Mouse (Mus musculus): ENCODE measurements around the gene Hs3st3b1. TPM values are rescaled to one million over a fixed set of nuclear protein-coding genes. Genes with fewer than 3 reads are reported as not detected.

The Hs3st3b1 gene
- polyA plus RNA-seq (2012; fragmentation: generic; extraction: Trizol), result 0.84 TPM

DNA sequence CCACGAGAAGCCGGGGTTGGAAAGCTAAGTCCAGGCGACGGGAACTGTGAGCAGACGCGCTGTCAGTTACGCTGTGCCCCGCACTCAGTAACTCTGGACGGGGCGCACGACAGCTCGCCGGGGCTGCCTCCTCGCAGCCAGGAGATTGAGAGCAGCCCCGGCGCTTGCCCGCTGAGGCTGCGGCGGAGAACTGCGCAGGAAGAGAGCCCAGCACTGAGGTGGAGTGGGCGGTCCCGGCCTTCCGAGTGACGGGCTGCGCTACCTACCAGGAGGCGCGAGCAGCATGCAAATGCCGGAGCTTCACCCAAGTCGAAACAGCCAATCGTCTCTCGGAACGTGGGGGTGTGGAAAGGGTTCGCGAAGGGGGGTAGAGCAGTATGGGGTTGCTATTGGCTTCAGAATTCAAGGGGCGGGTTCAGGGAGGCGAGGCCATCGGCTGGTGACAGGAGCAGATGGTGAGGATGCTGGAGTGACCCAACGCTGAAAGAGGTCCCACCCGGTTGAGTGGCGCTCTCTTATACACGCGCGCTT is at the start of gene Hs3st3b1:
Hs3st3b1 (minus strand) TSS at position 200 of the 531 bp plus-strand sequence.
- Histone ChIP-seq H3K4me2 (ENCODE audit: low read depth) (peak within 1 kb of the TSS; percentile 91), H3K36me3 (ENCODE audit: control insufficient read depth, insufficient read depth) (no peaks in the 10 kb centered on the region), H3ac (ENCODE audit: control insufficient read depth, insufficient read length) (peak within 1 kb of the TSS; percentile 31), H3K79me2 (ENCODE audit: control insufficient read depth, insufficient read depth) (no peaks in the 10 kb centered on the region), H3K27me3 (ENCODE audit: control insufficient read depth, insufficient read depth, insufficient read length) (no peaks in the 10 kb centered on the region), H3K4me3 (peak within 1 kb of the TSS; percentile 38)
- TF ChIP-seq SRF (IDR thresholded peaks at IDR 0.05; ENCODE audit: control insufficient read depth, insufficient read length, low read depth), result peak; percentile 54
- no peak for TF ChIP-seq CEBPB (IDR thresholded peaks at IDR 0.05; ENCODE audit: insufficient read depth, poor library complexity, severe bottlenecking)
- TF ChIP-seq TCF3 (IDR thresholded peaks at IDR 0.05; ENCODE audit: insufficient read length, low read depth), result no peak
- TF ChIP-seq REST (IDR thresholded peaks at IDR 0.05; ENCODE audit: insufficient read depth, insufficient read length), result no peak
- peak in 1 of 3 experiments; percentile 36 for TF ChIP-seq MYOD1 (IDR thresholded peaks at IDR 0.05; ENCODE audit: control insufficient read depth in 1 of 3, insufficient read length in 2 of 3, low read depth in 2 of 3)
- TF ChIP-seq E2F4 (IDR thresholded peaks at IDR 0.05; ENCODE audit: insufficient read depth), result no peak
- peak in 1 of 3 experiments; percentile 6 for TF ChIP-seq MYOG (IDR thresholded peaks at IDR 0.05; ENCODE audit: control insufficient read depth in 1 of 3, insufficient read depth in 1 of 3, insufficient read length in 2 of 3, low read depth in 2 of 3)
- peak; percentile 81 for TF ChIP-seq POLR2AphosphoS2 (IDR thresholded peaks at IDR 0.05; ENCODE audit: insufficient read length, low read depth)
- TF ChIP-seq USF1 (IDR thresholded peaks at IDR 0.05; ENCODE audit: low read depth), result no peak
- peak; percentile 85 for TF ChIP-seq POLR2A (IDR thresholded peaks at IDR 0.05; ENCODE audit: insufficient read length, low read depth)
- no peak for TF ChIP-seq TCF12 (IDR thresholded peaks at IDR 0.05; ENCODE audit: insufficient read depth, poor library complexity, severe bottlenecking)
- TF ChIP-seq MAX (IDR thresholded peaks at IDR 0.05; ENCODE audit: low read depth), result no peak

DNA sequence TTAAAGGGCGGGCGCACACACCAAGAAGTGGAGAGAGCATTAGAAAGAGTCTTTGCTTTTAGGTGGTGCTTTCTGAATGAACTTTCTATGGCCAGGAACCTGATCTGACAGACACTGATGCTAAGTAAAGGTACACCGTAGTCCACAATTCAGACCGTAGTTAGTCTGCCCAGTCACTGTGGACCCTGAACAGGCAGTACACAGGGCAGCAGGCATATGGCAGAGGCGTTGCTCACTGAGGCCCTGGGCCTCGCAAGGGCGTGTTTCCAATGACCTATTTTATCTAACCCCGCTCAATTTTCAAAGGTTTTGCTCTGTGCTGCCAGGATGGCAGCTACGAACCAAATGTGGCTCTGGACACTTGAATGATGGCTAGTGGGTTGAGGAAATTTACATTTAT is 49.4 kb upstream of the Hs3st3b1 start:
- TF ChIP-seq USF1 (IDR thresholded peaks at IDR 0.05; ENCODE audit: low read depth) (no peak), MAX (IDR thresholded peaks at IDR 0.05; ENCODE audit: low read depth) (no peak), TCF12 (IDR thresholded peaks at IDR 0.05; ENCODE audit: insufficient read depth, poor library complexity, severe bottlenecking) (no peak), SRF (IDR thresholded peaks at IDR 0.05; ENCODE audit: control insufficient read depth, insufficient read length, low read depth) (no peak), E2F4 (IDR thresholded peaks at IDR 0.05; ENCODE audit: insufficient read depth) (no peak), TCF3 (IDR thresholded peaks at IDR 0.05; ENCODE audit: insufficient read length, low read depth) (no peak), POLR2AphosphoS2 (IDR thresholded peaks at IDR 0.05; ENCODE audit: insufficient read length, low read depth) (no peak), REST (IDR thresholded peaks at IDR 0.05; ENCODE audit: insufficient read depth, insufficient read length) (no peak), MYOG (IDR thresholded peaks at IDR 0.05; ENCODE audit: control insufficient read depth in 1 of 3, insufficient read depth in 1 of 3, insufficient read length in 2 of 3, low read depth in 2 of 3) (no peak), POLR2A (IDR thresholded peaks at IDR 0.05; ENCODE audit: insufficient read length, low read depth) (no peak), CEBPB (IDR thresholded peaks at IDR 0.05; ENCODE audit: insufficient read depth, poor library complexity, severe bottlenecking) (no peak), MYOD1 (IDR thresholded peaks at IDR 0.05; ENCODE audit: control insufficient read depth in 1 of 3, insufficient read length in 2 of 3, low read depth in 2 of 3) (no peak)
- no peaks in the 10 kb centered on the region for H3K79me2 ChIP-seq (ENCODE audit: control insufficient read depth, insufficient read depth)
- no peaks in the 10 kb centered on the region for H3K36me3 ChIP-seq (ENCODE audit: control insufficient read depth, insufficient read depth)

DNA sequence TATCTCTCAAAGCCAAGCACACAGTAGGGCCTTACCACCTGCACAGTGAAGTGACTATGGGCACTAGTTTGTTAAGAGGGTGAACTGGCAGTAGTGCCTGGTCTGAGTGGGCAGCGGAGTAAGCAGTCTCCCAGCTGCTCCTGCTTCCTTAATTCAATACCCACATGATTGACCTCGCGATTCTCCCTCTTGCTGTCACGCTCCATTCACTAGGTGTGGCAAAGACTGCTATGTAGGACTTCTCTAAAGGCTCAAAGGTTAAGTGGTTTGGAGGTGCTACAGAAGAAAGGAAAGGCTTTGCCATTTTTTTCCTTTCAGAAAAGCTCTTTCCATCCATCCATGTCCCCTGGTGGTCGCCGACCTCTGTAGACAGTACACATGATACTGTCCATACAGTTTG is 48.7 kb upstream of the Hs3st3b1 start:
- Histone ChIP-seq H3K79me2 (ENCODE audit: control insufficient read depth, insufficient read depth) (no peaks in the 10 kb centered on the region), H3K4me3 (no peak overlapping the region), H3ac (ENCODE audit: control insufficient read depth, insufficient read length) (no peak overlapping the region), H3K4me2 (ENCODE audit: low read depth) (no peak overlapping the region), H3K36me3 (ENCODE audit: control insufficient read depth, insufficient read depth) (no peaks in the 10 kb centered on the region), H3K27me3 (ENCODE audit: control insufficient read depth, insufficient read depth, insufficient read length) (no peaks in the 10 kb centered on the region)
- no peak for TF ChIP-seq MYOD1 (IDR thresholded peaks at IDR 0.05; ENCODE audit: control insufficient read depth in 1 of 3, insufficient read length in 2 of 3, low read depth in 2 of 3)
- TF ChIP-seq CEBPB (IDR thresholded peaks at IDR 0.05; ENCODE audit: insufficient read depth, poor library complexity, severe bottlenecking), result no peak
- no peak for TF ChIP-seq POLR2A (IDR thresholded peaks at IDR 0.05; ENCODE audit: insufficient read length, low read depth)
- TF ChIP-seq MYOG (IDR thresholded peaks at IDR 0.05; ENCODE audit: control insufficient read depth in 1 of 3, insufficient read depth in 1 of 3, insufficient read length in 2 of 3, low read depth in 2 of 3), result no peak
- TF ChIP-seq E2F4 (IDR thresholded peaks at IDR 0.05; ENCODE audit: insufficient read depth), result no peak

More for the DNA sequence above, 49.4 kb upstream of the Hs3st3b1 start:
- Histone ChIP-seq H3K27me3 (ENCODE audit: control insufficient read depth, insufficient read depth, insufficient read length) (no peaks in the 10 kb centered on the region), H3K4me3 (no peak overlapping the region), H3K4me2 (ENCODE audit: low read depth) (no peak overlapping the region), H3ac (ENCODE audit: control insufficient read depth, insufficient read length) (no peak overlapping the region)

DNA sequence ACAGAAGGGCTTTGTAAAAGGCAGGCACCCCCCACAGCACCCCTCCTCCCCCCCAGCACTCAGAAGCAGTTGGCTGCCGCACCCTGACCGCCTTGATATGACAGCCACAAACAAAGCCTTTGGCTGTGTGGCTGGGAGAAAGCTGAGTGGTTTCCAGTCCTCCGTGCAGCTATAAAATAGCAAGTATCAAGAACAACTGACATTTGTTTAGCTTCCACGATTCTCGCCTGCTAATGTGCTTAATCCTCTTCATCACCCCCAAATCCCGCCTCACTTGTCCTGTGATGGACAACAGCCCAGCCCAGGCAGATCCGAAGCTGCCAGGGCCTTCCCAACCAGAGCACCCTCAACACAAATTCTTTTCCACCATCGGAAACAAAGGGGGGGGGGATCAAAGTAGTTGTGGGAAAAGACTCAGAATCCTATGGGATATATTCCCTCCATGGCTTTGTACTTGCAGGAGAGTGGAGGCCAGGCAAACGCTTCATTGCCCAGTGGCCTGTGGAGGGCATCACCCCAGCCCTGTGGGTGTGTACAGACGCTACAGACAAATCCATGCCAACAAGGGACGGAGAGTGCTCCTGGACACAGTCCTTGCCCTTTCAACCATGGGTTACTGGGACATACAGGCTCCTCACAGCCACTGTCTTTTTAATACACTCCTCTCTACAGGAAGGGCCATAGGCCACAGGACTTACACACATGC is 47.3 kb upstream of the Hs3st3b1 start:
- Histone ChIP-seq H3ac (ENCODE audit: control insufficient read depth, insufficient read length) (no peak overlapping the region), H3K36me3 (ENCODE audit: control insufficient read depth, insufficient read depth) (no peaks in the 10 kb centered on the region), H3K79me2 (ENCODE audit: control insufficient read depth, insufficient read depth) (no peaks in the 10 kb centered on the region), H3K4me3 (no peak overlapping the region), H3K27me3 (ENCODE audit: control insufficient read depth, insufficient read depth, insufficient read length) (no peaks in the 10 kb centered on the region), H3K4me2 (ENCODE audit: low read depth) (no peak overlapping the region)
- TF ChIP-seq CEBPB (IDR thresholded peaks at IDR 0.05; ENCODE audit: insufficient read depth, poor library complexity, severe bottlenecking), result no peak
- no peak for TF ChIP-seq MYOD1 (IDR thresholded peaks at IDR 0.05; ENCODE audit: control insufficient read depth in 1 of 3, insufficient read length in 2 of 3, low read depth in 2 of 3)
- TF ChIP-seq TCF3 (IDR thresholded peaks at IDR 0.05; ENCODE audit: insufficient read length, low read depth), result no peak
- no peak for TF ChIP-seq MAX (IDR thresholded peaks at IDR 0.05; ENCODE audit: low read depth)
- no peak for TF ChIP-seq MYOG (IDR thresholded peaks at IDR 0.05; ENCODE audit: control insufficient read depth in 1 of 3, insufficient read depth in 1 of 3, insufficient read length in 2 of 3, low read depth in 2 of 3)
- TF ChIP-seq E2F4 (IDR thresholded peaks at IDR 0.05; ENCODE audit: insufficient read depth), result no peak
- TF ChIP-seq TCF12 (IDR thresholded peaks at IDR 0.05; ENCODE audit: insufficient read depth, poor library complexity, severe bottlenecking), result no peak
- no peak for TF ChIP-seq POLR2AphosphoS2 (IDR thresholded peaks at IDR 0.05; ENCODE audit: insufficient read length, low read depth)
- TF ChIP-seq POLR2A (IDR thresholded peaks at IDR 0.05; ENCODE audit: insufficient read length, low read depth), result no peak
- no peak for TF ChIP-seq USF1 (IDR thresholded peaks at IDR 0.05; ENCODE audit: low read depth)
- no peak for TF ChIP-seq REST (IDR thresholded peaks at IDR 0.05; ENCODE audit: insufficient read depth, insufficient read length)
- TF ChIP-seq SRF (IDR thresholded peaks at IDR 0.05; ENCODE audit: control insufficient read depth, insufficient read length, low read depth), result no peak
